Mouse (Mus musculus) heart, adult 2 months (tissue): ENCODE measurements around the gene Zbtb17.

Experiments
- CTCF ChIP-seq: fragments of 200-600 bp; IDR thresholded peaks from 2 replicates; pipeline ENCODE4 v1.8.1; 2022; ENCODE audit warnings: antibody characterized with exemption, mild to moderate bottlenecking, moderate library complexity
- POLR2A ChIP-seq: fragments of 200-500 bp; IDR thresholded peaks from 2 replicates; pipeline ENCODE4 v1.6.1; 2011; ENCODE audit warnings: mild to moderate bottlenecking, low read depth, low read length, control low read depth; ENCODE audit not compliant: insufficient read depth

GRCm38 (mm10) chr4:141423288-141423687, 21.2 kb upstream of the Zbtb17 start:
- no peak for TF ChIP-seq CTCF
- TF ChIP-seq POLR2A = no peak; the same call in 1 of the 2 replicates
